Mouse (Mus musculus) ES-E14 (cell line): Measurements from ENCODE around the gene 1810046K07Rik.

Experiments
- HCFC1 ChIP-seq: IDR thresholded peaks from 2 replicates; pipeline ENCODE4 v1.6.1; 2012; ENCODE audit warnings: low read length, inconsistent platforms, borderline replicate concordance; ENCODE audit not compliant: insufficient read depth
- MAFK ChIP-seq: IDR thresholded peaks from 2 replicates; pipeline ENCODE4 v1.6.1; 2014; ENCODE audit warnings: mild to moderate bottlenecking, low read depth, low read length, inconsistent platforms; ENCODE audit not compliant: insufficient read depth

DNA sequence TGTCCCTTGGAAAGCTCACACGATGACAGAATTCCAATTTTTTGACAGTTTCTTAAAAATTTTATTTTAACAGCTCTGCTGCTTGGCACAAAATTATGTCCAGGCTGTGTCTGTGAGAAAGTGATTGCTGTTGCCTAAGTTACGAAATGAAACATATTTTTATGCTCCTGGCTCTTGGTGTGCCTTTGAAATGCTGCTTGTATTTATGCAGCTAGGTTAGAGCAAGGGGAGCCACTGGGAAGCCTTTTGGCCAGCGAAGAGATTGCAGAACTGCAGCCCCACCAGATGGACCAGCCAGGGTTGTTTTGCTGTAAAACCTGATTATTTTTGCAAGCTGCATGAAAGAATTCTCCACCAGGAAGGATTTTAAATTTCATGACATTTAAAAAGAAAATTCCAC is 23.6 kb downstream of the 1810046K07Rik start:
- no peak for TF ChIP-seq HCFC1
- TF ChIP-seq MAFK: no peak
